Mouse (Mus musculus): ENCODE results near the gene Pdlim7. TPM values are rescaled to one million over a fixed set of nuclear protein-coding genes. Genes with fewer than 3 reads are reported as not detected.

The Pdlim7 gene
- total RNA-seq, 2 experiments from 2014 or later = 588 to 612 TPM

DNA sequence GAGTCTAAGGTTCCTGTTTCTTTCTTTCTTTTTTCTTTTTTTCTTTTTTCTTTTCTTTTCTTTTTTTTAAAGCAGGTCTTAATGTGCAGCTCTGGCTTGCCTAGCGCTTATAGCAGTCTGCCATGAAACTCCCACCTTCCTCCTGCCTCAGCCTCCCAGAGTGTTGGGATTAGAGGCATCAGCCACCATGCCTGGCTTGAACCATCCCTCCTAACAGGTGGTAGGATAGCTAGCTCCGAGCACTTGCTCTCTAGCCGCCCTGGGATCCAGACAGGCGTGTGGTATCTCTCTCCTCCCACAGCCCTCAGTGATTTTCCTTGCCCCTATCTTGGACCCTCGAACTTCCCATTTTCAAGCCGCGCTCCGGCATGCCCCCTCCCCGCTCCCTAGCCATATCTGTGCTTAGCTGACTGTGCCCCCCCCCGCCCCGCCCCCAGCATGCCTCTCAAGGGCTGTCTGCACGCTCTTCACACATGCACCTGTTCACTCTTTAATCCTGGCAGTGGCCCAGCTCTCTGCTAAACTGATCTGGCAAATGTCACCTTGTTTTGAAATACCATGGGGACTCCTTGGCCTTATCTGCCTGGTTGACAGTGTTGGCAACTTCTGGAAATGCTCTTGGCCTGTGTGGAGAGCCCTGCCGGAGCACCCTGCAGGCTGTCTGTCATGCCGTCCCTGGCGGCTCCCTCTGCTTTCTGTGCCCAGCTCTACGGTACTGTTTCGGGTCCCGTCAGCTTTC lies 18.4 kb downstream of the Pdlim7 start:
- intact Hi-C loops (cut with DNase I; ENCODE audit: low total_unique reads) = no loop called here
- DNase-seq = peak; percentile 69

DNA sequence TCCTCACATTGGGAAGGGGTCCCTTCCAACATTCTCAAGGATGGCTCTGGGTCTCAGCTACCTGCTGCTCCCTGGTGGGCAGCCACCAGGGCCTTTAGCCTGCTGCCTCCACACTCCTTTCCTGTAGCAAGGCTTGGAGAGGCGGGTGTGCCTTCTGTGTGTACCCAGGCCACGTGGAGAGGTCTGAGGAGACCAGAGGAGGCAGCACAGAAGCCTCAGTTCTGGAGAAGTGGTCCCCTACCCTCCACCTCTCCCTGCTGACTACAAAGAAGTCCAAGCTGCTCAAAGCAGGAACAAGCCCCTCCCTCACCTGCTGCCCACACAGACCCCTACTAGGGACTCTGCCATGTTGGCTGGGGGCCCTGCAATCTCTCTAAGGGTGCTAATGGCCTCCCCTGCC lies 19.2 kb downstream of the Pdlim7 start:
- DNase-seq = no peak
- intact Hi-C loops (cut with DNase I; ENCODE audit: low total_unique reads) = no loop called here

DNA sequence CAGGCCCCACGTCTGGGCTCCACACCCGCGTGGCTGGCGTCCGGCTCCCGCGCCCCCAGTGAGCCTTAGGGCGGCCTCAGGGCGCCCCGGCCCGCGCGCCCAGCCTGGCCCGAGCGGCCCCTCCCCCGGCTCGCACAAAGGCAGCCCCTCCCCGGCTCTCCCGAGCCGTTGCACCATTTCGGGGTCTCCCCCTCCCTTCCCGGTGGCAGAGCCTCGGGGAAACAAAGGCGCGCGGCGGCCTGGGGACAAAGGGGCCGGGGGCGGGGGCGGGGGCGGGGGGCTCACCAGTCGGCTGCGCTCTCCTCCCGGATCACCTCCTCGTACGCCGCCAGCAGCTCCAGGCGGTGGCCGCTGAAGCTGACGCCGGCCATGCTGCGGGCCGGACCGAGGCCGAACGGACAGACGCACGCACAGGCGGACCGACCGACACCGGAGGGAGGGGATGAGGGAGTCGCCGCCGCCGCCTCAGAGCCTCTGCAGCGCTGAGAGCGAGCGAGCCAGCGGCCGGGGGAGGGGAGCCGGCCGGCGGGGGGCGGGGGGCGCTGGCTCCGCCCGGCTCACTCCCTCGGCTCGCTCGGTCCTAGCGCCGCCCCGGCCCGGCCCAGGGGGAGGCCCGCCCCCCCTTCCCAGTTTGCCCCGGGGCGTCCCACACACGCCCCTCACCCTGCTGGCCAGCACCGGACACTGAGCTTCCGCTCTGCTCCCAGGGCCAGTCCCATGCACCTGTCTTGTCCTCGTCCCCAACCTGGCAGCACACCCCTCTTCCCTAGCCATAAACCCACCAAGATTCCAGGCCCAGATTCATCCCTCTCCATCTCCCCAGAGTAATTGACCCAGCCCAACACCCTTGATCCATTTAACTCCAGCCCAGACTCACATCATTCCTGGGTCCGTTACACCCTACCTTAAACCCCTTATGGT lies 25.6 kb downstream of the Pdlim7 start, which contains the start of gene Dbn1:
Dbn1 (minus strand) TSS at position 534 of the 921 bp plus-strand sequence.
- intact Hi-C loops (cut with DNase I; ENCODE audit: low total_unique reads) = no loop called here
- peak; percentile 73 for DNase-seq

DNA sequence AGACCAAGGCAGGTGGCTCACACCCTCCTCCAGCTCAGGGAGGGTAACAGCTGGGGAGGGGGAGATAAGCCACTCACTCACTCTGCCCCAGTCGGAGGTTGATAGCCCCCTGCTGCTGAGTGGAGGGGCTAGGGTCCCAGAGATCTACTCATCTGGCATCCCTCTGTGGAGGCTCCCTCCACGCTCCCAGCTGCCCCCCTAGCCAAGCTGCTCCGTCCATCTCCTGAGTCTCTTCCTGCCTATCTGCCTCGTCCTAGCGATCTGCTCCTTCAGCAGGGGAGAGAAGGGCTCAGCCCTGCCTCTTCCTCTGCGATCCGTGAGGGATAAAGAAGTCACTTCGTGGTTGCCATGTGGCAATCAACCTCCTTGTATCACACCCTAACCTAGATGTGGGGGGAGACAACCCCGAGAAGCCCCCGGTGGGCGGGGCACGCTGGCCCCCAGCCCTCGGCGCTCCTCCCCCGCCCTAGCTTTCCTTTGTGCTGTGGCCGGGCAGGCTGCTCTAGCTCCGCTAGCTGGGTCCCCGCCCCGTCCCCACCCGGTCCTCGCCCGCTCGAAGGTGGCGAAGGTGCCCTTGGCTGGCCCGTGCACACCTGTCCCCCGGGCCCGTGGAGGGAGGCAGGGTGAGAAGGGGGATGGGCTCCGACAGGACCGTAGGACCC lies 26.4 kb downstream of the Pdlim7 start:
- no peak for DNase-seq
- intact Hi-C loops (cut with DNase I; ENCODE audit: low total_unique reads) = no loop called here

DNA sequence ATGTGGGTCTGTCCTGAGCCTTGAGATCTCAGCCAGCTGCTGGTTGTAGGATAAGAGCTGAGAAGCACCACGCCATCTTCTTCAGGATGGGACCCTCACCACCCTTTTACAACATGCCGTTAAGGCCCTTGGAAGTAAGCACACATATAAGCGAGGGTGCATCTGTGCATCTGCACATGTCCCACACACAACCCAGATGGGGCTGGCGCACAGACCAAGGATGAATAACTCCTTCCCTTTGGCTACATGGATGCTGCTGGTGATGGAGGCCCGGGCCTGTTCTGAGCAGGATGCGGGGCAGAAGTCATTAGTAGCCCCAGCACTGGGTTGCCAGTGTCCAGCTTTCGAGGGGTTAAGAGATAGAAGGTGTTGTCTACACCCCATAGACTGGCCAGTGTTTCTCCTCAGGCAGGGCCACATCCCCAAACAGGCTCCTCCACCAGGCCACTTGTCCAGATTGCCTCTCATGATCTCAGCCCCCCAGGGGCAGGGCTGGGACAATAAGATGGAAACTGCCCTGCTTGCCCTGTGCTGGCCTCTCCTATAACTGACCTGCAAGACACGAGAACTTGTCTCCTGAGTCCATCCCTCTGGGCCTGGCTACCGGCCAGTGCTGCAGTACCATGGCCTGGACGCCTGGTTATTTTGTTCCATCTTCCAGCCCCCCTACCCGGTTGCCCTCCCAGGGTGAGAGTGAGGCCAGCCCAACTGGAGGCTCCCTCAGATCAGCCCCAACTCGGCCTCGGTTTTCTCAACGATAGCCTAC lies 27.3 kb downstream of the Pdlim7 start:
- DNase-seq = peak; percentile 69
- intact Hi-C loops (cut with DNase I; ENCODE audit: low total_unique reads) = no loop called here

DNA sequence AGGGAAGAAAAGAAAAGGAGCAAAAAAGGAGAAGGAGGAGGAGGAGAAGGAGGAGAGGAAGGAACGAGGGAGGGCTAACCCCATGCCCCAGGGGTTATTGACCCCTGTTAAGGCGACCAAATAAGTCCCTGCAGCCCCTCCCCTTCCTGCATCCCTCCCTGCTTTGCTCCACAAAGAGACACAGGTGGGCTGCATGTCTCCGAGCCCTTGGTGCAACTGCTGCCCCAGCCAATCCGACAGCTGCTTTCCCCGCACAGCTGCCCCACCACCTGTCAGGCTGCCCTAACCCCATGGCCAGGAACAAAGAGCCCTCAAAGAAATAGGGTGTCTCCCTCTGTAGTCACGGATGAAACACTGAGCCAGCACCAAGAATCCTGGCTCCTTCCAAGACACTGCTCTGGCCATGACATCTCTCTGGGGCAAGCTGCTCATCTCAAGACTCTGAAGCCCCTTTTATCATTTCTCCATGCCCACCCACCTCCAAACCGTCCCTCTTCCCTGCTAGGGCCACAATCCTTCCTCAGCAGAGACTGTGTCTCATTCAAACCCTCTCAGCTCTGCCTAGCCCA lies 28.9 kb downstream of the Pdlim7 start:
- no peak for DNase-seq
- intact Hi-C loops (cut with DNase I; ENCODE audit: low total_unique reads) = no loop called here

DNA sequence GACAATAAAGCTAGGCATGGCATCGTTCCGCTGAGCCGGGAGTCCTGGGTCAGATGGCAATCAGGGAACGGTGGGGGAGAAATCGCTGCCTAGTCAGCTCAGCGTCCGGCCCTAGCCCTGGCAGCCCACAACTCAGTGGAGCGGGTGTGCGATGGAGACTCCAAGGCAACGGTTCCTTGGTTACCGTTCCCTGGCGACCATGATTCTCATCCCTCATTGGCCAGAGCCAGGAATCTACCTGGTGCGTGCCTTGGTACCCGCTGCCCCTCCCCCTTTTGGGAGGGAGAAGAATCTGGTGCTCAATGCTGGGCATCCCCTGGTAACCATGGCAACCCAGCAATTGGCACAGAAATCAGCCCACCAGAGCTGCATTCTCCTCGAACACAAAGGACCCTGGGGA lies 29.9 kb downstream of the Pdlim7 start:
- intact Hi-C loops (cut with DNase I; ENCODE audit: low total_unique reads) = no loop called here
- no peak for DNase-seq

DNA sequence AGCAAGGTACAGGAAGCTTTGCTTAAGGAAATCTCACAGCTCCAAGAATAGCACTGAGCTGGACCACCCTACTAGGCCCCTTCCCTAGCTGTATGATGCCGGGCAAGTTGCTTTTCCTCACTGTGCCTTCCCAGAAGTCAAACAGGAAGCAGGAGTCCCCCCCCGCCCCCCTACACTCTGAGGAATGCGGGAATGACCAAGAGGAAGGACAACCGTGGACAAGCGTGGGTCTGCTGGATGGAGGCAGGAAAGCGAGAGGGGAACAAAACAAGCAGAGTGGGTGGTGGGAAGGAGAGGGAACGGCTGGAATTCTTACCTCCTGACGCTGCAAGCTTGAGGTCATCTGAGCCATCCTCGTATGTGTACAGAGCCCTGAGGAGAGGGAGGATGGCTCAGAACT lies 30.4 kb downstream of the Pdlim7 start:
- intact Hi-C loops (cut with DNase I; ENCODE audit: low total_unique reads) = no loop called here
- DNase-seq = no peak

DNA sequence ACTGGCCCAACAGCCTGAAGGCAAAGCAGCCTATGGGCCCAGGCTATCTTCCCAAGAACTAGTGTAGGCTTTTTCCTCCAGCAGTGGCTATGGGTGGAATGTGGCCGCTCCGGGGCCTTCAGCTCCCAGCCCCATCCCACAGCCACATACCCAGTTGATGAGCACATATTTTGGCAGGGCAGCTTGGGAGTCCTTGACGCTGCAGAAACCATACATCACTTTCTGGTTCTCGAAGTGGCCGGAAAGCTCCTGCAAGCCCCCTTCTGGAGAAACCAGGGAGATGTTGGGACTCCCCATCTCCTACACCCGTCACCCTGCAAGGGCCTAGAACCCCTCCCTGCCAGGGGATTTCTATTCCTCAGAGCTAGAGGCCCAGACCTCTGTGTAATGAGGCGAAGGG lies 30.9 kb downstream of the Pdlim7 start:
- intact Hi-C loops (cut with DNase I; ENCODE audit: low total_unique reads) = no loop called here
- no peak for DNase-seq

DNA sequence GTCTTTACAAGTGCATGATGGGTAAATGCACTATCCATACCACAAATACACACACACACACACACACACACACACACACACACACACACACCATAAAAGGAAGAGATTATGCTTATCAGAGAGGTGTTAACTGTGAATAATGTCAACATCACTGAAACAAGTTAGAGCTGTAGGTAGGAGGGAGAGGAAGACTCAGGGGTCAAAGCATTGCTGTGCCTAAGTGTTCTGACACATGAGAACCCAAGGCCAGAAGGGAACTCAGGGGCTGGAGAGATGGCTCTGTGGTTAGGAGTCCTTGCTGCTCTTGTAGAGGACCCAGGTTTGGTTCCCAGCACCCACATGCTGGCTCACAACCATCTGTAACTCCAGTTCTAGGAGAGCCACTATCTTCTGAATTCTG lies 33.5 kb downstream of the Pdlim7 start:
- intact Hi-C loops (cut with DNase I; ENCODE audit: low total_unique reads) = loop anchor here (5.0 kb wide), 1 partner anchor 32 kb away; the partner anchor contains the start of gene Pdlim7
- no peak for DNase-seq

DNA sequence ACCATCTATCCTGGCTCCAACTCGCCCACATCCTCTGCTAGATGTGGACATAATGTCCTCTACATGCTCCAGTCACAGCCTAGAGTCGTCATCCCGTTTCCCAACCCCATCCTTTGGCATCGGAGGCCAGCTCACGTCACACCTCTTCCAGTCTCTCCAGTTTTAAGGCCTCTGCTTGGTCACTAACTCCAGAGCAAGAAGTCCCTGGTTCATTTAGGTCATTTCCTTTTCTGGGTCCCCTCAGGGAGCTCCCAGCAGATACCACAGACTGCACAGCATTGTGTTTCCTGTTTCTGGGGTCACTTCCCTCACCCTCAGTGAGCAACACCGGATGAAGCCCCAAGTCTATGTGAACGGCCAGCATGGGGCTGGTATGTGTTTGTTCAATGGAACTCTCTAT lies 34.5 kb downstream of the Pdlim7 start:
- DNase-seq = no peak
- intact Hi-C loops (cut with DNase I; ENCODE audit: low total_unique reads) = loop anchor here (5.0 kb wide), 1 partner anchor 33 kb away; the partner anchor contains the start of gene Pdlim7

DNA sequence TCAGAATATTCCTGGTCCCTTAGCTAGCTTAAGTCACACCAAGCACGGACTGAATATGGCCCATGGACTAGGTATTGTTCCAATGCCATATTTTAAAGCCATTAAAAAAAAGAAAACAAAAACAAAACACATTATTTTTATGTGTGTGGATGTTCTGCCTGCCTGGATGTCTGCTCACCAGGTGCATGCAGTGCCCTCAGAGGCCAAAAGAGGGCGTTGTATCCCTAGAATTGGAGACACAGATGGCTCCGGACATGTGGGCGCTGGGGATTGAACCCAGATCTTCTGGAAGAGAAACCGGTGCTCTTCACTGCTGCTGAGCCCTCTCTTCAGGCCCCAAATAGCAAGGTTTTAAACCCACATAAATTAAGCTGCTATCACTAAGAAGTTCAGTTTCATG lies 35.4 kb downstream of the Pdlim7 start:
- no peak for DNase-seq
- intact Hi-C loops (cut with DNase I; ENCODE audit: low total_unique reads) = loop anchor here (5.0 kb wide), 1 partner anchor 34 kb away; the partner anchor contains the start of gene Pdlim7

DNA sequence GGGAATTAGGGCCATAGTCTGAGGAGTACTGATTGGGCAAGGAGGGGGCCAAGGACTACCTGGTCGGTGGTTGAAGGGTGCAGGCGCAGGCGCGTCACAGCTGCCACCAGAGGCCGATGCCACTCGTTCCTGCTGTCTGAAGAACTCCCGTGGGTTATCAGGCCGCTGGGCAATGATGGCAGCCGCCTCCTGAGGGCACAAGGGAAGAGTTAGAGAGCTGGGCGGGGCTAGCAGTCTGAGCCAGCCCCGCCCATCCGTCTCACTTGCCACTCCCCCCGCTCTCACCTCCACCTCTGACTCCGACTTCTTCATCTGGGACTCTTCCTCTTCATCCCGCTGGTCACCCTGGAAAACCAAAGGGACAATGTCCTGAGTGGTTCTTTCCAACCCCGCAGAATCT lies 36.0 kb downstream of the Pdlim7 start:
- intact Hi-C loops (cut with DNase I; ENCODE audit: low total_unique reads) = loop anchor here (5.0 kb wide), 1 partner anchor 35 kb away; the partner anchor contains the start of gene Pdlim7
- no peak for DNase-seq

DNA sequence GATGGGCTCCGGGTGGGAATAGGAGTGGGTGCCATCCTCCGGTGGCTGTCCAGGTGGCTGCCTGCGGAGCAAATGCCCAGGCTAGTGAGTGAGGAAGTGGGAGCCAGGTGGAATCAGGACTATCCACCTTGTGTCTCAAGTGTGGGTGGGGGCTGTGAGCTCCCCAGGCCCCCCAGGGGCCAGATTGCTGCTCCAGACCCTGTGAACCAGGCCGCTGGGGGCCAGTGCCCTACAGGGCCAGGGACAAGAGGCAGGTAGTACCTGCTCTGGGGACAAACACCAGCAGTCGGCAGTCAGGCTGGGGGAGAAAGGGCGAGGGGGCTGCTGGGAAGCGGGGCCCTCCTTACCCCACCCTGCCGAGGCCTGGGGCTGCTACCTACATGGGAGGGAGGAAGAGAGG lies 37.2 kb downstream of the Pdlim7 start:
- DNase-seq = no peak
- intact Hi-C loops (cut with DNase I; ENCODE audit: low total_unique reads) = loop anchor here (5.0 kb wide), 1 partner anchor 36 kb away; the partner anchor contains the start of gene Pdlim7

DNA sequence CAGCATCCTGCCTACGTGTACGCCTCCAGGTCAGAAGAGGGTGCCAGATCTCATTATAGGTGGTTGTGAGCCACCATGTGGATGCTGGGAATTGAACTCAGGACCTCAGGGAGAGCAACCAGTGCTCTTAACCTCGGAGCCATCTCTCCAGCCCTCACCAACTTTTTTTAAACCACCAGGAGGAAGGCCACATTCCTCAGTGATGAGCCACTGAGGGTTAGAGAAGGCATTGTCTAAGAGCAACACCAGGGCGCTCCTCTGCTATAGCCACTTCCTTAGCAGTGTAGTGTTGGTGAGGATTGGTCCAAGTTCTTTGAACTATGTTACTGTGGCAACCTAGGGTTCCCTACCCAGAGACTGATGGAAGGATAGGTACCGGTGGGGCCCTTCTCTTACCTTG lies 37.7 kb downstream of the Pdlim7 start:
- intact Hi-C loops (cut with DNase I; ENCODE audit: low total_unique reads) = loop anchor here (5.0 kb wide), 1 partner anchor 37 kb away; the partner anchor contains the start of gene Pdlim7
- DNase-seq = no peak

DNA sequence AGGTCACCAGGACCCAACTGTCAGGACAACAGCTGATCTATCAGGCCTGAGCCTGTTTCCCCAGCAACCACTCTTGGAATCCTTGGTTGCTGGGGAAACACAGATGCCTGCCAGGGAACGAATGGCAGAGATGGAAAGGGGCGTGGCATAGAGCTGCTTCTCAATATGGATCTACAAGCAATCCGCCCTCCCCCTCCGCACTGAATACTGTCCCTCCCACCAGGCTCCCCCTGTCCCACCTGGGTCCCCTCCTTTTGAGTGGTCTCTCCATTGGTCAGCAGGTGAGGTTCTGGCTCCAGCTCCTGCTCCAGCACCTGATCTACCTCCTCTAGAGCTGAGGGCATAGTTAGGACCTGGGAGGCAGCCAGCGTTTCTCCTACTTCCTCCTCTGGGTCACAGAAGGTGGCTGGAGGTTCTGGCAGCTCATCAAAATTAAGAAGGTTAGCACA lies 38.8 kb downstream of the Pdlim7 start:
- intact Hi-C loops (cut with DNase I; ENCODE audit: low total_unique reads) = loop anchor here (5.0 kb wide), 1 partner anchor 38 kb away; the partner anchor contains the start of gene Pdlim7
- DNase-seq = no peak

DNA sequence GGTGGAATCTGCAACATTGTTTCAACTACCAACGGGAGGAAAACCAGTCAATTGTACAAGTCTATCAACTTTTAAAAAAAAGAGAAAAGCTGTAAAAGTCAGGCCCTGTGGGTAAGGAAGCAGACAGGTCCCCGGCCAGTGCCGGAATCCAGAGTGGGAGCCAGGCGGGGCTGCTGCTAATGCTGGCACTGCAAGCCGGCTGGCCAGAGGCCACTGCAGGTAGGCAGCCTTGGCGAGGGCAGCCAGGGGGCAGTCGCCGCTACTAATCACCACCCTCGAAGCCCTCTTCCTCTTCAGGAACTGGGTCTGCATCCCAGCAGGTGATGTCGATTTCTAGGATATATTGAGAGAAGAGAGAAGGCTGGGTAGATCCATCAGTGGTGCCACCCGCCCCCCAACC lies 39.5 kb downstream of the Pdlim7 start:
- no peak for DNase-seq
- intact Hi-C loops (cut with DNase I; ENCODE audit: low total_unique reads) = no loop called here

DNA sequence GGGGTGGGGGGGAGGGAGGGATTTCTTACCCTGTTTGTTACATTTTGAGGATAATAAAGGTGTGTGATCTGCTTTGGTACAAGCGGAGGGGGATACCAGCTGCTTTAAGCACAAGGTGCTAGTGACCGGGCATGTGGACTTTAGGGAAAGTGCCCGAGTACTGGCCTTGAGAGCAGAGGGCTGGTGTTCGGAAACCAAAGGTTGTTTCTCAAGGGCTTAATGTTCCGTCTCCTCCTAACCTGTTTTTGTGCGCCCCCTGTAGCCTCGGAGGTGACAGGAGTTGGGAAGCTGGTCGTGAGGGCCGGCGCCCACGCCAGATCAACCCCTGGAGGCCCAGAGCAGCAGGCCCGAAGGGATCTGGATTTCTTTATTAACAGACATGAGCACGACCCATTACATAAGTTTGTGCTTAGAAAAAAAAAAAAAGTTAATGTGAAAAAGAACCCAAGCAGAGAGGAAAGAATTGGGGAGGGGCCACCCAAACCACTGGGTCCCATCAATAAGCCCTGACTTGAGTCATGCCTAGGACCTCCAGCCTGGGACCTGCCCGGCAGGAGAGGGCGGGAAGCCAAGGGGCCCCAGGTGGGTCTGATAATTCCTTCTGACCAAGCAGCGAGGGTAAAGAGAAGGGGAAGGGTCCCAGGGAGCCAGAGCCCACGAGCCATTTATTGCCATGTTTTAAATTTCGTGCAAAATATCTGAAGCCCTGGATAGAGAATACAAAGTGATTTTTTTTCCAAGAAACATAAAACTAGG lies 40.2 kb downstream of the Pdlim7 start:
- DNase-seq = no peak
- intact Hi-C loops (cut with DNase I; ENCODE audit: low total_unique reads) = no loop called here
